Mouse (Mus musculus): Measurements from ENCODE around the gene Prrx2. TPM values are rescaled to one million over a fixed set of nuclear protein-coding genes. Genes with fewer than 3 reads are reported as not detected.
"Not testable (repeated sequence)": the region's sequence is repeated elsewhere in the genome, so short reads cannot be mapped to it uniquely, and the experiment has no call there.

Gene Prrx2
- polyA plus RNA-seq, 1 experiment: 2.5 TPM

- Histone ChIP-seq H3K27me3 (ENCODE audit: control insufficient read depth, insufficient read depth, low read length) (no peaks in the 10 kb centered on the region), H3K4me1 (replicated peaks; ENCODE audit: control insufficient read depth, insufficient read depth, low read length) (no peaks in the 10 kb centered on the region), H3K36me3 (ENCODE audit: control insufficient read depth, insufficient read depth, low read length) (no peaks in the 10 kb centered on the region), H3K4me3 (ENCODE audit: control insufficient read depth, insufficient read depth, low read length) (no peak overlapping the region), H3K27ac (ENCODE audit: control insufficient read depth, insufficient read depth, low read length) (no peak overlapping the region)
- DNase-seq: no peak
- WGBS: 84% methylated on average over 4 of the region's 4 CpGs
- no peak for TF ChIP-seq CTCF (IDR thresholded peaks at IDR 0.05; ENCODE audit: borderline replicate concordance, control insufficient read depth, extremely low read depth, insufficient read depth, low read length, poor library complexity)
- TF ChIP-seq POLR2A (IDR thresholded peaks at IDR 0.05; ENCODE audit: control insufficient read depth, extremely low read depth, insufficient read depth, low read length, poor library complexity): no peak
These were observed 77.6 kb downstream of the Prrx2 start for GRCm38 (mm10) chr2:30912291-30912773.

- Histone ChIP-seq H3K4me3 (ENCODE audit: control insufficient read depth, insufficient read depth, low read length) (no peak overlapping the region), H3K4me1 (replicated peaks; ENCODE audit: control insufficient read depth, insufficient read depth, low read length) (no peaks in the 10 kb centered on the region), H3K27ac (ENCODE audit: control insufficient read depth, insufficient read depth, low read length) (no peak overlapping the region), H3K36me3 (ENCODE audit: control insufficient read depth, insufficient read depth, low read length) (no peaks in the 10 kb centered on the region), H3K27me3 (ENCODE audit: control insufficient read depth, insufficient read depth, low read length) (no peaks in the 10 kb centered on the region)
- no peak for DNase-seq
- WGBS: 83% methylated on average over 8 of the region's 8 CpGs
- no peak for TF ChIP-seq POLR2A (IDR thresholded peaks at IDR 0.05; ENCODE audit: control insufficient read depth, extremely low read depth, insufficient read depth, low read length, poor library complexity)
These were observed 78.2 kb downstream of the Prrx2 start for GRCm38 (mm10) chr2:30913022-30913421.

- H3K4me1 ChIP-seq (replicated peaks; ENCODE audit: control insufficient read depth, insufficient read depth, low read length): no peaks in the 10 kb centered on the region
- no peak overlapping the region for H3K27ac ChIP-seq (ENCODE audit: control insufficient read depth, insufficient read depth, low read length)
- no peaks in the 10 kb centered on the region for H3K36me3 ChIP-seq (ENCODE audit: control insufficient read depth, insufficient read depth, low read length)
- 89% methylated on average over 3 of the region's 3 CpGs for WGBS
- no peak overlapping the region for H3K4me3 ChIP-seq (ENCODE audit: control insufficient read depth, insufficient read depth, low read length)
- H3K27me3 ChIP-seq (ENCODE audit: control insufficient read depth, insufficient read depth, low read length): no peaks in the 10 kb centered on the region
- TF ChIP-seq CTCF (IDR thresholded peaks at IDR 0.05; ENCODE audit: borderline replicate concordance, control insufficient read depth, extremely low read depth, insufficient read depth, low read length, poor library complexity): no peak
- no peak for TF ChIP-seq POLR2A (IDR thresholded peaks at IDR 0.05; ENCODE audit: control insufficient read depth, extremely low read depth, insufficient read depth, low read length, poor library complexity)
- no peak for DNase-seq
These were observed 80.1 kb downstream of the Prrx2 start for GRCm38 (mm10) chr2:30914836-30915235.

- DNase-seq: no peak
- 91% methylated on average over 5 of the region's 5 CpGs for WGBS
- Histone ChIP-seq H3K27ac (ENCODE audit: control insufficient read depth, insufficient read depth, low read length) (no peak overlapping the region), H3K4me1 (replicated peaks; ENCODE audit: control insufficient read depth, insufficient read depth, low read length) (no peaks in the 10 kb centered on the region), H3K4me3 (ENCODE audit: control insufficient read depth, insufficient read depth, low read length) (no peak overlapping the region), H3K27me3 (ENCODE audit: control insufficient read depth, insufficient read depth, low read length) (no peaks in the 10 kb centered on the region), H3K36me3 (ENCODE audit: control insufficient read depth, insufficient read depth, low read length) (no peaks in the 10 kb centered on the region)
- TF ChIP-seq CTCF (IDR thresholded peaks at IDR 0.05; ENCODE audit: borderline replicate concordance, control insufficient read depth, extremely low read depth, insufficient read depth, low read length, poor library complexity): no peak
- no peak for TF ChIP-seq POLR2A (IDR thresholded peaks at IDR 0.05; ENCODE audit: control insufficient read depth, extremely low read depth, insufficient read depth, low read length, poor library complexity)
These were observed 80.6 kb downstream of the Prrx2 start for GRCm38 (mm10) chr2:30915376-30915775.

- not testable (repeated sequence) for H3K27me3 ChIP-seq (ENCODE audit: control insufficient read depth, insufficient read depth, low read length); H3K4me3 ChIP-seq (ENCODE audit: control insufficient read depth, insufficient read depth, low read length)
- WGBS: 91% methylated on average over 6 of the region's 6 CpGs
These were observed 81.2 kb downstream of the Prrx2 start for GRCm38 (mm10) chr2:30915933-30916332.

DNA sequence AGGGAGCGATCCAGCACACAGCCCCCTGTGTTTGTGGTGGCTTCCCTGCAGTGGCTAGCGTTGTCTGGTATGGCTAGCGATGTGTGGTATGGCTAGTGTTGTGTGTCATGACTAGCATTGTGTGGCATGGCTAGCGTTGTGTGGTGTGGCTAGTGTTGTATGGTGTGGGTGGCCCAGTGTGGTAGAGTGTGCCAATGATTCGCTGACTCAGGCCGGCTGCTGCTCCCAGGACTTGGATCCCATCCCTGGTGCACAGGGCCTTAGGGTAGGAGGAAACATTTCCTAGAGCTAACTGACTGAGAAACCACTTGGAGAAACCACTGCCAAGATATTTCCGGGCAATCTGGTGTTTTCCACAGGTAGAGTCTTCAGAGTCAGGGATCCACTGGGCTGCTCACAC is 82.9 kb downstream of the Prrx2 start:
- Histone ChIP-seq H3K27ac (ENCODE audit: control insufficient read depth, insufficient read depth, low read length) (no peak overlapping the region), H3K27me3 (ENCODE audit: control insufficient read depth, insufficient read depth, low read length) (no peaks in the 10 kb centered on the region), H3K4me3 (ENCODE audit: control insufficient read depth, insufficient read depth, low read length) (no peak overlapping the region), H3K36me3 (ENCODE audit: control insufficient read depth, insufficient read depth, low read length) (no peaks in the 10 kb centered on the region), H3K4me1 (replicated peaks; ENCODE audit: control insufficient read depth, insufficient read depth, low read length) (no peaks in the 10 kb centered on the region)
- 97% methylated on average over 7 of the region's 7 CpGs for WGBS
- TF ChIP-seq POLR2A (IDR thresholded peaks at IDR 0.05; ENCODE audit: control insufficient read depth, extremely low read depth, insufficient read depth, low read length, poor library complexity) (no peak), CTCF (IDR thresholded peaks at IDR 0.05; ENCODE audit: borderline replicate concordance, control insufficient read depth, extremely low read depth, insufficient read depth, low read length, poor library complexity) (no peak)
- no peak for DNase-seq

More at GRCm38 (mm10) chr2:30915933-30916332, 81.2 kb downstream of the Prrx2 start:
- DNase-seq; H3K27ac ChIP-seq (ENCODE audit: control insufficient read depth, insufficient read depth, low read length); H3K4me1 ChIP-seq (replicated peaks; ENCODE audit: control insufficient read depth, insufficient read depth, low read length); H3K36me3 ChIP-seq (ENCODE audit: control insufficient read depth, insufficient read depth, low read length): not testable (repeated sequence)

DNA sequence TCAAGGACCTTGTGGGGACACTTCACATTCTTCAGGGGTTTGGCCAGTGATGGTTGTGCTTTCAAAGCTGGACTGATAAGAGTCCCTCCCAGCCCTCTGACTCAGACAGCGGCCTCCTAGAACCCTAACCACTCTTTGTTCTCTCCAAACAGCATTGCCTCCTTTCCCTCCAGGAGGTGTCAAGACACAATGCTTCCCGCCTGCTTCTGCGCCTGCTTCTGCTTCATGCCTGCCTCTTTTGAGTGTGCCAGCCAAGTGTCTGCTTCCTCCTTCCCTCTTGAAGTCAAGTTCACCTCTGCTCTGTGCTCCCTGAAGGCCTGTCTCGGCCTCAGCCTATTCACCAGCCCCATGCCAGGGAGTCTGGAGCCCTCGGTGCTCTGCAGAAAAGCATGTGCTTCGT is 83.4 kb downstream of the Prrx2 start:
- no peak for DNase-seq
- Histone ChIP-seq H3K27me3 (ENCODE audit: control insufficient read depth, insufficient read depth, low read length) (no peaks in the 10 kb centered on the region), H3K4me3 (ENCODE audit: control insufficient read depth, insufficient read depth, low read length) (no peak overlapping the region), H3K27ac (ENCODE audit: control insufficient read depth, insufficient read depth, low read length) (no peak overlapping the region), H3K36me3 (ENCODE audit: control insufficient read depth, insufficient read depth, low read length) (no peaks in the 10 kb centered on the region), H3K4me1 (replicated peaks; ENCODE audit: control insufficient read depth, insufficient read depth, low read length) (no peaks in the 10 kb centered on the region)
- WGBS: 84% methylated on average over 6 of the region's 6 CpGs
- TF ChIP-seq CTCF (IDR thresholded peaks at IDR 0.05; ENCODE audit: borderline replicate concordance, control insufficient read depth, extremely low read depth, insufficient read depth, low read length, poor library complexity): no peak

Measured in thymus, adult 2 months (tissue).